Mouse (Mus musculus): ENCODE results near the gene Atp12a.

Atp12a gene

GRCm38 (mm10) chr14:56390247-56390646 lies 25.4 kb downstream of the Atp12a start:
- TF ChIP-seq CTCF (conservative IDR thresholded peaks at IDR 0.05; ENCODE audit: low read length): no peak
- TF ChIP-seq POU5F1 (IDR thresholded peaks at IDR 0.05; ENCODE audit: borderline replicate concordance, low read length): no peak
- TF ChIP-seq NANOG (IDR thresholded peaks at IDR 0.05; ENCODE audit: borderline replicate concordance, low read length): no peak
- no peak overlapping the region for H3K4me3 ChIP-seq (replicated peaks; ENCODE audit: low read length)
- peaks cover 2% of the 10 kb centered on the region; the same call in 1 of the 2 replicates for H3K9me3 ChIP-seq (ENCODE audit: low read length)
- no peaks in the 10 kb centered on the region for H3K36me3 ChIP-seq (ENCODE audit: insufficient read depth, low read length)
- H3K4me1 ChIP-seq (replicated peaks; ENCODE audit: low read depth, low read length): peaks cover 13% of the 10 kb centered on the region; the same call in 1 of the 2 replicates
- 0 out of 2 replicates have a peak, but pooled peaks cover 8% of the 10 kb centered on the region for H3K27me3 ChIP-seq (ENCODE audit: insufficient read depth, low read length)

DNA sequence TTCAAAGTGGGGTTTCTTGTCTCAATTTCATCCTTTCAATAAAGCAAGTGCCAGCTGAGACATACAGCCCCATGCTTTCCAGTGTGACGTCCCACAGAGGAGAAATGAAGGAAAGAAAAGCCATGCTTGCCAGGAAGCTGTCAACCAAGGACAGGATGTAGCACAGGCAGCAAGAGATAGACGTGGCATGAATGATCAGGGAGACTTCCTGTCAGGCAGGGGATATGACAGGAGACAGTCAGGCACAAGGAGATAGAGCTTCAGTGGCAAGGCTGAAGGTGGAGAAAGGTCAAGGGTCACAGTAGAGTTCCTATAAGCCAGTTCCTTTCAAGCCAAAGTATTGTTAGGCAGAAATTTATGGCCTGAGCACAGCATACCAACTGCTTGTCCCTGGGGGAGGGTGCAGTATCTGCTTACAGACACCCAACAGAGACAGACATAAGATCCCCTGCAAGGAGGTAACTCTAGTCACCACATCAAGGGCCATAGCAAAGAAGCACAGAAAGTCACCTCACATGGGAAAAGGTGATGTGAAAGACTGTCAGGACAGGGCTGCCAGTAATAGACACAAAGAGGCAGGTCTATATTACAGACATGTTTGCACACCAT lies 28.9 kb downstream of the Atp12a start:
- H3K9me3 ChIP-seq (ENCODE audit: low read length): peaks cover 5% of the 10 kb centered on the region; the same call in 1 of the 2 replicates
- TF ChIP-seq CTCF (conservative IDR thresholded peaks at IDR 0.05; ENCODE audit: low read length) (no peak), POU5F1 (IDR thresholded peaks at IDR 0.05; ENCODE audit: borderline replicate concordance, low read length) (no peak), NANOG (IDR thresholded peaks at IDR 0.05; ENCODE audit: borderline replicate concordance, low read length) (no peak)
- no peak overlapping the region for H3K4me3 ChIP-seq (replicated peaks; ENCODE audit: low read length)
- 0 out of 2 replicates have a peak, but pooled peaks cover 9% of the 10 kb centered on the region for H3K27me3 ChIP-seq (ENCODE audit: insufficient read depth, low read length)
- no peaks in the 10 kb centered on the region for H3K36me3 ChIP-seq (ENCODE audit: insufficient read depth, low read length)
- peaks cover 13% of the 10 kb centered on the region; the same call in 1 of the 2 replicates for H3K4me1 ChIP-seq (replicated peaks; ENCODE audit: low read depth, low read length)

DNA sequence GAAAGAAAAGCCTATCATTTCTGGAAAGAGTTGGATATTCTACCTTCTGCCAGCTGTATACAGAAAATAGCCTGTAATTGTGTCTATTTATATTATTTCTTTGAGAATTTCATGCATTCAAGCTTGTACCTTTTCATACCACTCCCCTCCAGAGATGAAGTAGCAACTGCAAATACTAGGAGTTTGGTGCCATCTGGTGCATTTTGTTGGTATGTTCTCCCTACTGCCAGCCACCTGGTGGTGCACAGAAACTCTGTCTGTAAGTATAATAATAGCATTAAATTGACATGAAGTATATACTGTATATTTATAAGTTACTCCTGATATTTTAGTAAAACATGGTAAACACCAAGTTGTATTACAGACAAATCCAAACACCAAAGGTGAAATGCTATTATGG lies 33.1 kb downstream of the Atp12a start:
- Histone ChIP-seq H3K36me3 (ENCODE audit: insufficient read depth, low read length) (no peaks in the 10 kb centered on the region), H3K9me3 (ENCODE audit: low read length) (peaks cover 5% of the 10 kb centered on the region; the same call in 1 of the 2 replicates), H3K4me3 (replicated peaks; ENCODE audit: low read length) (no peak overlapping the region), H3K27me3 (ENCODE audit: insufficient read depth, low read length) (0 out of 2 replicates have a peak, but pooled peaks cover 4% of the 10 kb centered on the region), H3K4me1 (replicated peaks; ENCODE audit: low read depth, low read length) (peaks cover 10% of the 10 kb centered on the region; the same call in 1 of the 2 replicates)
- TF ChIP-seq CTCF (conservative IDR thresholded peaks at IDR 0.05; ENCODE audit: low read length) (peak; percentile 11; the same call in 1 of the 2 replicates), POU5F1 (IDR thresholded peaks at IDR 0.05; ENCODE audit: borderline replicate concordance, low read length) (no peak)

DNA sequence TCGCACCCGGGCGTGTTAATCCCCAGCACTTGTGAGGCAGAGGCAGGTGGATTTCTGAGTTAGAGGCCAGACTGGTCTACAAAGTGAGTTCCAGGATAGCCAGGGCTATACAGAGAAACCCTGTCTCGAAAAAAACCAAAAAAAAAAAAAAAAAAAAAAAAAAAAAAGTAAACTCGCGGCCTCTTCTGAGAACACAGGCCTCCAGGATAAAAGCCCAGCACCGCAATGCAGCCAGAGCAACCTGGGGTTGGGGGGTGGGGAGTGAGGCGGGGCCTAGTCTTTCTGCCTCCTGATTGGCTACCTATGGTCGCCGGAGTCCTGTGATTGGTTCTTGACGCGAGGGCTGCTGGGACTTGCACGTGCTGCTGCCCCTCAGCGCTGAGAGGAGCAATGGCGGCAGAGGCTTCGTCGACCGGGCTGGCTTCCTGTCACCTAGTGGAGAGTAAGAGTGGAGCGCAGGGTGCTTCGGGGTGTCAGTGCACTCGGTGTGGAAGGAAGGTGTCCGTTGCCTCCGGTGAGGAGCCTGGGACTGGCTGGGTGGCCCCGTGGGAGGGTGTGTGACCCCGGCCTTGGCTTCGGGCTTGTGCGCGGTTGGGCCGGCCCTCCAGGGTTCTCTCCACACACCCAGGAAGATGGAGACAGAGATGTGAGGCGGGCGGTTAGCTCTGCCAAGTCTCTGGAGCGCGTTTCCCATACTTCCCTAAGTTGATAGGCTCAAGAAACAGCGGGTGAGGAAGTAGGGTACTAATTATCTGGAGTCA lies 37.6 kb downstream of the Atp12a start, which contains the start of gene Rnf17:
Gene Rnf17, plus strand, starts transcription at position 271 of the 761 bp plus-strand sequence.
- Histone ChIP-seq H3K36me3 (ENCODE audit: insufficient read depth, low read length) (peaks cover 28% of the 10 kb centered on the region), H3K4me1 (replicated peaks; ENCODE audit: low read depth, low read length) (no peaks in the 10 kb centered on the region), H3K27me3 (ENCODE audit: insufficient read depth, low read length) (no peaks in the 10 kb centered on the region), H3K4me3 (replicated peaks; ENCODE audit: low read length) (peak within 1 kb of the TSS; percentile 84), H3K9me3 (ENCODE audit: low read length) (peaks cover 12% of the 10 kb centered on the region)
- TF ChIP-seq POU5F1 (IDR thresholded peaks at IDR 0.05; ENCODE audit: borderline replicate concordance, low read length) (no peak), NANOG (IDR thresholded peaks at IDR 0.05; ENCODE audit: borderline replicate concordance, low read length) (no peak), CTCF (conservative IDR thresholded peaks at IDR 0.05; ENCODE audit: low read length) (no peak)

DNA sequence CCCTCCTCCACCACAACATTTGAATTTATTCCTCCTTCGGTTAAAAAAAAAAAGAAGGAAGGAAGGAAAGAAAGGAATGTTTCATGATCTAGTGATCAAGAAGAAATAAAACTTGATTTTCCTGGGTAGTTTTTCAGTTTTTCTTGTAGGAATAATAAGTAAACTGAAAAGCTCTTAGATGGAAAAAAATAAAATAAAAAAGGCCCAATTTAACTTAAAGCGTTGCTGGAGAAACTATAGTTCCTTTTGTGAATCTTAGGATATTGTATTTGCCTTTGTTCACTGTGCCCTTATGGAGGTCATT lies 38.2 kb downstream of the Atp12a start:
- H3K4me1 ChIP-seq (replicated peaks; ENCODE audit: low read depth, low read length): no peaks in the 10 kb centered on the region
- H3K36me3 ChIP-seq (ENCODE audit: insufficient read depth, low read length): peaks cover 33% of the 10 kb centered on the region
- H3K4me3 ChIP-seq (replicated peaks; ENCODE audit: low read length): peak overlapping the region; percentile 84
- no peaks in the 10 kb centered on the region for H3K27me3 ChIP-seq (ENCODE audit: insufficient read depth, low read length)
- no peak for TF ChIP-seq CTCF (conservative IDR thresholded peaks at IDR 0.05; ENCODE audit: low read length)
- TF ChIP-seq NANOG (IDR thresholded peaks at IDR 0.05; ENCODE audit: borderline replicate concordance, low read length): no peak
- no peak for TF ChIP-seq POU5F1 (IDR thresholded peaks at IDR 0.05; ENCODE audit: borderline replicate concordance, low read length)
- peaks cover 12% of the 10 kb centered on the region for H3K9me3 ChIP-seq (ENCODE audit: low read length)

All from E14TG2a.4 (cell line).